Mouse (Mus musculus): Measurements from ENCODE around the gene Galk2. TPM values are rescaled to one million over a fixed set of nuclear protein-coding genes. Genes with fewer than 3 reads are reported as not detected.

The Galk2 gene
- polyA plus RNA-seq, 1 experiment from 2014 or later: 42.1 TPM

DNA sequence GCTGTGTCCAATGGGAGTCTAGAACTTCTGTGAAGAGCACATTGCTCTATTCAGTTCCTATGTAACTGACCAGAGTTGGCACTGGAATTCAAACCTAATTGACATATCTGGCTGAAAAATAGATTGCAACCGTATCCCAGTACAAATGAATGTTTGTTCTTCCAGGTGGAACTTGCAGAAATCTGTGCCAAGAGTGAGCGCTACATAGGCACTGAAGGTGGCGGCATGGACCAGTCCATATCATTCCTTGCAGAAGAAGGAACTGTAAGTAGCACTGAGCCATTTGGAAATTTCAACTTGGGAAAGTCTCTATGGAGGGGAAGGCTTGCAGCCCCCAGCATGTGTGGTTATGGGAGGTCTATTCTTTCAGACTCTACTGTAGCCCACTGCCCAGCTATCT, 70.5 kb downstream of the Galk2 start:
- Histone ChIP-seq H3K4me2 (no peak overlapping the region), H3K9ac (no peak overlapping the region), H3K36me3 (no peaks in the 10 kb centered on the region), H3K27me3 (replicated peaks) (no peaks in the 10 kb centered on the region), H3K4me1 (no peaks in the 10 kb centered on the region), H3K27ac (no peak overlapping the region), H3K9me3 (no peaks in the 10 kb centered on the region), H3K4me3 (replicated peaks) (no peak overlapping the region)
- WGBS: 87% methylated on average over 3 of the region's 3 CpGs
- no peak for ATAC-seq (ENCODE audit: insufficient read depth, low FRiP score, low read depth)

GRCm38 (mm10) chr2:125929872-125930271, 71.0 kb downstream of the Galk2 start:
- no peak overlapping the region for H3K4me2 ChIP-seq
- WGBS: 59% methylated on average over 2 of the region's 2 CpGs

GRCm38 (mm10) chr2:125931193-125931592, 72.3 kb downstream of the Galk2 start:
- WGBS: 81% methylated on average over 5 of the region's 5 CpGs
- H3K4me1 ChIP-seq: no peaks in the 10 kb centered on the region
- no peaks in the 10 kb centered on the region for H3K27me3 ChIP-seq (replicated peaks)
- H3K4me2 ChIP-seq: no peak overlapping the region
- no peaks in the 10 kb centered on the region for H3K36me3 ChIP-seq
- no peak for ATAC-seq (ENCODE audit: insufficient read depth, low FRiP score, low read depth)
- no peak overlapping the region for H3K9ac ChIP-seq
- H3K9me3 ChIP-seq: no peaks in the 10 kb centered on the region
- H3K27ac ChIP-seq: no peak overlapping the region
- no peak overlapping the region for H3K4me3 ChIP-seq (replicated peaks)

More at GRCm38 (mm10) chr2:125929872-125930271, 71.0 kb downstream of the Galk2 start:
- Histone ChIP-seq H3K4me1 (no peaks in the 10 kb centered on the region), H3K27me3 (replicated peaks) (no peaks in the 10 kb centered on the region), H3K4me3 (replicated peaks) (no peak overlapping the region), H3K9ac (no peak overlapping the region), H3K36me3 (no peaks in the 10 kb centered on the region), H3K27ac (no peak overlapping the region), H3K9me3 (no peaks in the 10 kb centered on the region)
- no peak for ATAC-seq (ENCODE audit: insufficient read depth, low FRiP score, low read depth)

GRCm38 (mm10) chr2:125932734-125933133, 73.8 kb downstream of the Galk2 start:
- Histone ChIP-seq H3K4me1 (no peaks in the 10 kb centered on the region), H3K9ac (no peak overlapping the region), H3K27ac (no peak overlapping the region), H3K9me3 (no peaks in the 10 kb centered on the region), H3K27me3 (replicated peaks) (no peaks in the 10 kb centered on the region), H3K36me3 (no peaks in the 10 kb centered on the region), H3K4me2 (no peak overlapping the region), H3K4me3 (replicated peaks) (no peak overlapping the region)
- no peak for ATAC-seq (ENCODE audit: insufficient read depth, low FRiP score, low read depth)

DNA sequence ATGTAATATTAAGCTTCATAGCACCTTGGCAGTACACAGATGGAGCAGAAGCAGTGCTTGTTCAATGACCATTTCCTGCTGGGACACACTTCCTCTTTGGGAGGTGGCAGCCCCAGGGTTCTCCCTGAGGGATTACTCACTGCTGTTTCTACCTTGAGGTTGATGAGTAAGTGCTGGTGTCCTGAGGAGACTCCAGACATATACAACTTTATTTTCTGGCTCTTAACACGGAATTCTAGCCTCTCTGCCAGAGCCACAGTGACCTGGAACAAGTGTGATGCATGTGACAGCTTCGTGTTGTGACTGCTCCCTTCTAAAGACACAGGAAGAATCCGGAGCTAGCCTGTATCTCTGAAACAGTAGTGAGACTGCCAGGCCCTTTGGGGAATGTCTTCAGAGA, 75.1 kb downstream of the Galk2 start:
- Histone ChIP-seq H3K36me3 (no peaks in the 10 kb centered on the region), H3K4me1 (no peaks in the 10 kb centered on the region), H3K27ac (no peak overlapping the region), H3K4me3 (replicated peaks) (no peak overlapping the region), H3K9ac (no peak overlapping the region), H3K4me2 (no peak overlapping the region), H3K27me3 (replicated peaks) (no peaks in the 10 kb centered on the region), H3K9me3 (no peaks in the 10 kb centered on the region)
- ATAC-seq (ENCODE audit: insufficient read depth, low FRiP score, low read depth): no peak
- WGBS: 71% methylated on average over 3 of the region's 3 CpGs

DNA sequence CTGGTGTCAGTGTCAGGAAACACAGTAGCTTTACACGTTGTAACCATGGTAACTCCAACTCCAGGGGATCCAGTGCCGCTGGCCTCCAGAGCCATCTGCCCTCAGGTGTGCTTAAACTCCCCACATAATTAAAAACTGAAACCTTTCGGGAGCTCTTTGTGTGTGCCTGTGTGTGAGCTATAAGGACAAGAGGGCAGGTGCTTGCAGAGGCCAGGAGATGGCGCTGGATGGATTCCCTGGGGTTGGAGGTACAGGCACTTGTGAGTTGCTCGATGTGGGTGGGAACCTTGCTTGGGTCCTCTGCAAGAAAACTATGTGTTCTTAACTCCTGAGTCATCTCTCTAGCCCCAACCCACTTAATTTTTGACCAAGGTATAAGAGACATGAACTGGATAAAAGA, 77.5 kb downstream of the Galk2 start:
- Histone ChIP-seq H3K36me3 (peaks cover 2% of the 10 kb centered on the region; the same call in 1 of the 2 replicates), H3K27ac (no peak overlapping the region), H3K9me3 (no peaks in the 10 kb centered on the region), H3K4me1 (no peaks in the 10 kb centered on the region), H3K27me3 (replicated peaks) (no peaks in the 10 kb centered on the region), H3K9ac (no peak overlapping the region), H3K4me2 (no peak overlapping the region), H3K4me3 (replicated peaks) (no peak overlapping the region)
- no peak for ATAC-seq (ENCODE audit: insufficient read depth, low FRiP score, low read depth)
- WGBS: 64% methylated on average over 5 of the region's 5 CpGs

GRCm38 (mm10) chr2:125938993-125939642, 80.2 kb downstream of the Galk2 start:
- H3K9me3 ChIP-seq: no peaks in the 10 kb centered on the region
- peaks cover 3% of the 10 kb centered on the region; the same call in 1 of the 2 replicates for H3K36me3 ChIP-seq
- no peak overlapping the region for H3K9ac ChIP-seq
- H3K4me2 ChIP-seq: no peak overlapping the region
- WGBS: 83% methylated on average over 6 of the region's 6 CpGs
- no peak overlapping the region for H3K27ac ChIP-seq
- H3K4me3 ChIP-seq (replicated peaks): no peak overlapping the region
- H3K27me3 ChIP-seq (replicated peaks): no peaks in the 10 kb centered on the region
- no peak for ATAC-seq (ENCODE audit: insufficient read depth, low FRiP score, low read depth)
- H3K4me1 ChIP-seq: no peaks in the 10 kb centered on the region

DNA sequence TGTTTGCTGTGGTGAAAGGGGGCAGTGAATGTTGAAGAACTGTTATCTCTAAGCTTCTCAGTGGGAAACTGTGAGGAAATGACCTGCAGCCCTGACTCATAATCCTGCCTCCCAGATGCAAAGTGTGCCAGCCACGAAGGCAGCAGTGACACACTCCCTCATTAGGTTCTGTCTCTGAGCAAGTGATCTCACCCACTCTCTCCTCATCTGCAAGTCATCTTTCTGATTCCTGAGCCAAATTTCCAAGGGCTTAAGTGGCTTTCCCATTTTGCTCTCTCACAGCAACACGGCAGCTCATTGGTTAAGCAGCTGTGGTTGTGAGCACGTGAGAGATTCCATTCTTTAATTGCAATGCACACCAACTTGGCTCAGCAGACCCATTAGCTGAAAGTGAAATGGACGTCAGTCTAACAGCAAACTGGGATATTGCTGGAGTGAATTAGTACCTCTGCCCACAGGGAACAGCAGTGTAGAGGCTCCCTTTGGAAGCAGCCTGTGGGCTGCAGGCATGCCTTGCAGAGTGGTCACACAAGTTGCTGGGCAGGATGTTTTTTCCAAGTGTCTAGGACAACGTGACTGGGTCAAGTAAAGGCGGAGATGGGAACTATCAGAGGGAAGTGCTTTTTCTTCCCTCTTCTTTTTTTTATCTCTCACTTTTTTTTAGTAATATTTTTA, 82.3 kb downstream of the Galk2 start:
- ATAC-seq (ENCODE audit: insufficient read depth, low FRiP score, low read depth): no peak
- H3K27me3 ChIP-seq (replicated peaks): no peaks in the 10 kb centered on the region
- no peak overlapping the region for H3K27ac ChIP-seq
- no peaks in the 10 kb centered on the region for H3K9me3 ChIP-seq
- H3K4me2 ChIP-seq: no peak overlapping the region
- no peak overlapping the region for H3K4me3 ChIP-seq (replicated peaks)
- H3K36me3 ChIP-seq: peaks cover 8% of the 10 kb centered on the region; the same call in 1 of the 2 replicates
- WGBS: 74% methylated on average over 6 of the region's 6 CpGs
- no peak overlapping the region for H3K9ac ChIP-seq
- H3K4me1 ChIP-seq: no peaks in the 10 kb centered on the region

GRCm38 (mm10) chr2:125943301-125943700, 84.4 kb downstream of the Galk2 start:
- Histone ChIP-seq H3K4me2 (no peak overlapping the region), H3K9ac (no peak overlapping the region), H3K4me3 (replicated peaks) (no peak overlapping the region), H3K4me1 (no peaks in the 10 kb centered on the region), H3K9me3 (no peaks in the 10 kb centered on the region), H3K27ac (no peak overlapping the region), H3K36me3 (peaks cover 8% of the 10 kb centered on the region; the same call in 1 of the 2 replicates), H3K27me3 (replicated peaks) (no peaks in the 10 kb centered on the region)
- WGBS: 75% methylated on average over 1 of the region's 1 CpGs
- no peak for ATAC-seq (ENCODE audit: insufficient read depth, low FRiP score, low read depth)

DNA sequence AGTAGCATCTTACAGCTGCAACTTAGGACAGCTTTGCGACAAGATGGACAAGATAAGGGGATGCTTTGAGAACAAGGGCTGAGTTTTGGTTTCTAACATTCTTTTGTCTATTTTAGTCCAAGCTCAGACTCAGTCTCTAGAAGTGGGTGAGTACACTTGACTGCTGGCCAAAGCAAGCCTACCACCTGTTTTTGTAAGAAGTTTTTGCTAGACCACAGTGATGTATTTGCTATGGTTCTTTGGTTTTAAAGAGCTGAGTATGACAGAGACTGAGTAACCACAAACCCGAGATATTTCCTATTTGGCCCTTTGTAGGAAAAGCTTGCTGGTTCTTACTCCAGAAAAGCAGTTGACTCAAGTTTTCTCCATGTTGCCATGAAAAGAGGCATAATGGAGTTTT, 89.3 kb downstream of the Galk2 start:
- Histone ChIP-seq H3K27me3 (replicated peaks) (no peaks in the 10 kb centered on the region), H3K36me3 (peaks cover 5% of the 10 kb centered on the region; the same call in 1 of the 2 replicates)
- whole genome bisulfite sequencing: 90% methylated on average over 2 of the region's 2 CpGs

GRCm38 (mm10) chr2:125968811-125969210, 109.9 kb downstream of the Galk2 start:
- 84% methylated on average over 1 of the region's 1 CpGs for WGBS
- H3K4me3 ChIP-seq (replicated peaks): no peak overlapping the region
- H3K4me2 ChIP-seq: no peak overlapping the region
- H3K27me3 ChIP-seq (replicated peaks): no peaks in the 10 kb centered on the region
- H3K9ac ChIP-seq: no peak overlapping the region
- no peaks in the 10 kb centered on the region for H3K9me3 ChIP-seq
- no peaks in the 10 kb centered on the region for H3K4me1 ChIP-seq
- H3K36me3 ChIP-seq: no peaks in the 10 kb centered on the region
- no peak for ATAC-seq (ENCODE audit: insufficient read depth, low FRiP score, low read depth)
- H3K27ac ChIP-seq: no peak overlapping the region

More for the DNA sequence above, 89.3 kb downstream of the Galk2 start:
- no peak for ATAC-seq (ENCODE audit: insufficient read depth, low FRiP score, low read depth)
- Histone ChIP-seq H3K9ac (no peak overlapping the region), H3K4me2 (no peak overlapping the region), H3K27ac (no peak overlapping the region), H3K4me1 (no peaks in the 10 kb centered on the region), H3K4me3 (replicated peaks) (no peak overlapping the region), H3K9me3 (no peaks in the 10 kb centered on the region)

GRCm38 (mm10) chr2:125973207-125973606, 114.3 kb downstream of the Galk2 start:
- WGBS: 31% methylated on average over 6 of the region's 6 CpGs
- no peak overlapping the region for H3K4me2 ChIP-seq
- no peaks in the 10 kb centered on the region for H3K36me3 ChIP-seq
- H3K9ac ChIP-seq: no peak overlapping the region
- H3K4me3 ChIP-seq (replicated peaks): no peak overlapping the region
- peak; percentile 53; the same call in 1 of the 2 replicates for ATAC-seq (ENCODE audit: insufficient read depth, low FRiP score, low read depth)
- no peaks in the 10 kb centered on the region for H3K27me3 ChIP-seq (replicated peaks)
- no peaks in the 10 kb centered on the region for H3K4me1 ChIP-seq
- H3K9me3 ChIP-seq: no peaks in the 10 kb centered on the region
- no peak overlapping the region for H3K27ac ChIP-seq
